Mouse (Mus musculus): Measurements from ENCODE around the gene Efemp2. TPM values are rescaled to one million over a fixed set of nuclear protein-coding genes. Genes with fewer than 3 reads are reported as not detected.
A peak's percentile ranks its signal among the peaks of the same experiment; 100 is the strongest.

Gene Efemp2
- total and polyA plus RNA-seq, 3 experiments: 10.4 to 17.7 TPM; not detected in 1

GRCm38 (mm10) chr19:5429806-5430205, 43.9 kb upstream of the Efemp2 start:
- Histone ChIP-seq H3K9ac (ENCODE audit: control insufficient read depth, low read depth, low read length, poor library complexity, severe bottlenecking) (no peak overlapping the region), H3K9me3 (replicated peaks; ENCODE audit: insufficient read depth, low read length) (no peaks in the 10 kb centered on the region), H3K4me3 (ENCODE audit: control insufficient read depth in 1 of 2, insufficient read depth in 1 of 2, low read depth in 2 of 2, low read length in 2 of 2) (no peak overlapping the region), H3K27me3 (ENCODE audit: control insufficient read depth in 1 of 2, insufficient read depth in 2 of 2, low read length in 2 of 2) (no peaks in the 10 kb centered on the region), H3K27ac (ENCODE audit: control insufficient read depth, low read depth, low read length) (no peak overlapping the region), H3K4me1 (ENCODE audit: control insufficient read depth in 1 of 2, insufficient read depth in 2 of 2, low read length in 2 of 2) (peaks cover 5 to 23% of the 10 kb centered on the region in 2 experiments), H3K79me2 (ENCODE audit: control insufficient read depth, insufficient read depth, low read length, poor library complexity) (peaks cover 14% of the 10 kb centered on the region), H3K36me3 (ENCODE audit: control insufficient read depth in 1 of 2, insufficient read depth in 2 of 2, low read length in 2 of 2) (peaks cover 0 to 9% of the 10 kb centered on the region in 2 experiments; a peak in 2 of 4 replicates)
- DNase-seq (ENCODE audit: low read depth, low spot score): no peak
- no peak for TF ChIP-seq ETS1 (IDR thresholded peaks at IDR 0.05; ENCODE audit: low read depth, low read length)
- no peak for TF ChIP-seq MAFK (IDR thresholded peaks at IDR 0.05; ENCODE audit: borderline replicate concordance, low read depth, low read length)
- no peak for TF ChIP-seq SIN3A (IDR thresholded peaks at IDR 0.05; ENCODE audit: low read length)
- TF ChIP-seq MEF2A (IDR thresholded peaks at IDR 0.05; ENCODE audit: extremely low read depth, insufficient replicate concordance, low read depth, low read length, poor library complexity, severe bottlenecking): no peak
- TF ChIP-seq RAD21 (IDR thresholded peaks at IDR 0.05; ENCODE audit: low read depth, low read length): no peak

GRCm38 (mm10) chr19:5430408-5430807, 43.3 kb upstream of the Efemp2 start:
- TF ChIP-seq ETS1 (IDR thresholded peaks at IDR 0.05; ENCODE audit: low read depth, low read length) (0 out of 2 replicates have a peak, but pooled peaks have one; percentile 21), ZMIZ1 (IDR thresholded peaks at IDR 0.05; ENCODE audit: low read depth, low read length) (no peak)
- H3K9ac ChIP-seq (ENCODE audit: control insufficient read depth, low read depth, low read length, poor library complexity, severe bottlenecking): no peak overlapping the region
- peaks cover 5 to 23% of the 10 kb centered on the region in 2 experiments for H3K4me1 ChIP-seq (ENCODE audit: control insufficient read depth in 1 of 2, insufficient read depth in 2 of 2, low read length in 2 of 2)
- H3K79me2 ChIP-seq (ENCODE audit: control insufficient read depth, insufficient read depth, low read length, poor library complexity): peaks cover 10% of the 10 kb centered on the region
- no peaks in the 10 kb centered on the region for H3K9me3 ChIP-seq (replicated peaks; ENCODE audit: insufficient read depth, low read length)
- no peak overlapping the region for H3K4me3 ChIP-seq (ENCODE audit: control insufficient read depth in 1 of 2, insufficient read depth in 1 of 2, low read depth in 2 of 2, low read length in 2 of 2)
- peaks cover 0 to 9% of the 10 kb centered on the region in 2 experiments; a peak in 2 of 4 replicates for H3K36me3 ChIP-seq (ENCODE audit: control insufficient read depth in 1 of 2, insufficient read depth in 2 of 2, low read length in 2 of 2)
- DNase-seq (ENCODE audit: low read depth, low spot score): no peak
- H3K27ac ChIP-seq (ENCODE audit: control insufficient read depth, low read depth, low read length): no peak overlapping the region
- no peaks in the 10 kb centered on the region for H3K27me3 ChIP-seq (ENCODE audit: control insufficient read depth in 1 of 2, insufficient read depth in 2 of 2, low read length in 2 of 2)

DNA sequence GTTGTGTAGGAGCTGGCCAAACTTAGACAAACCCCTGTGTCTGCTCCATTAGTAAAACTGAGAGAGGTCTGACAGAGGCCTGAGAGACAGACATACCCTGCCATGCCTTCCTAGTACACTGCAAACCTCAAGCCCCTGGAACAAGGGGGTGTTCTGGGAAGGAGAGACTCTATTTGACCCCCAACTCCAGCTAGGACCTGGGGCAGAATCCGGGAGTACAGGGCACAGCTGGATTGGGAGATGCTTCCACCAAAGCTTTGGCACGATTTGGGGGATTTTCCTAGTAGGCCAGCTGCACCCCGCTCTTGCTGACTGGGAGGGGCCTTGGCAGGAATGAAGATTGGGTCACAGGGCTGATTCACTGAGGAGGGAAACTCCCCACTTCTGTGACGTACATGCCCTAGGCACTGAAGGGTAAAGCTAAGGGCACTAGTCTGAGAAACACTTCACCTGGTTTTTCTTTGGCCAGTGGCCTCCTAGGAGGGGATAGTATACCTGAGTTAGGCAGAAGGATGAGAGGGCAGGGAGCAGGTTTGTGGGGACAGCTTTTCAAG, 41.8 kb upstream of the Efemp2 start:
- Histone ChIP-seq H3K4me3 (ENCODE audit: control insufficient read depth in 1 of 2, insufficient read depth in 1 of 2, low read depth in 2 of 2, low read length in 2 of 2) (no peak overlapping the region), H3K79me2 (ENCODE audit: control insufficient read depth, insufficient read depth, low read length, poor library complexity) (no peaks in the 10 kb centered on the region; the same call in 1 of the 2 replicates), H3K27me3 (ENCODE audit: control insufficient read depth in 1 of 2, insufficient read depth in 2 of 2, low read length in 2 of 2) (no peaks in the 10 kb centered on the region), H3K9ac (ENCODE audit: control insufficient read depth, low read depth, low read length, poor library complexity, severe bottlenecking) (no peak overlapping the region), H3K36me3 (ENCODE audit: control insufficient read depth in 1 of 2, insufficient read depth in 2 of 2, low read length in 2 of 2) (peaks cover 0 to 9% of the 10 kb centered on the region in 2 experiments; a peak in 2 of 4 replicates), H3K9me3 (replicated peaks; ENCODE audit: insufficient read depth, low read length) (no peaks in the 10 kb centered on the region), H3K4me1 (ENCODE audit: control insufficient read depth in 1 of 2, insufficient read depth in 2 of 2, low read length in 2 of 2) (peaks cover 5 to 16% of the 10 kb centered on the region in 2 experiments), H3K27ac (ENCODE audit: control insufficient read depth, low read depth, low read length) (no peak overlapping the region)
- DNase-seq (ENCODE audit: low read depth, low spot score): no peak
- TF ChIP-seq BHLHE40 (IDR thresholded peaks at IDR 0.05; ENCODE audit: borderline replicate concordance, low read depth, low read length) (no peak), EP300 (IDR thresholded peaks at IDR 0.05; ENCODE audit: low read depth in 1 of 2, low read length in 2 of 2) (no peak), SIN3A (IDR thresholded peaks at IDR 0.05; ENCODE audit: low read length) (no peak), POLR2AphosphoS5 (IDR thresholded peaks at IDR 0.05; ENCODE audit: borderline replicate concordance, low read depth, low read length) (no peak), CHD1 (IDR thresholded peaks at IDR 0.05; ENCODE audit: low read depth, low read length) (no peak), TBP (IDR thresholded peaks at IDR 0.05; ENCODE audit: low read depth, low read length) (no peak), ETS1 (IDR thresholded peaks at IDR 0.05; ENCODE audit: low read depth, low read length) (no peak), MAX (IDR thresholded peaks at IDR 0.05; ENCODE audit: low read length) (no peak), USF1 (IDR thresholded peaks at IDR 0.05; ENCODE audit: low read depth, low read length) (no peak), MYC (IDR thresholded peaks at IDR 0.05; ENCODE audit: low read depth, low read length) (no peak)
